Mouse (Mus musculus): Measurements from ENCODE around the gene Zbtb48. TPM values are rescaled to one million over a fixed set of nuclear protein-coding genes. Genes with fewer than 3 reads are reported as not detected.
A peak's percentile ranks its signal among the peaks of the same experiment; 100 is the strongest.

The Zbtb48 gene
- polyA plus RNA-seq, 1 experiment from 2014 or later, result 25.3 TPM

- Histone ChIP-seq H3K27me3 (no peaks in the 10 kb centered on the region), H3K9me3 (no peaks in the 10 kb centered on the region), H3K4me1 (peaks cover 23% of the 10 kb centered on the region), H3K36me3 (peaks cover 15% of the 10 kb centered on the region), H3K9ac (peak overlapping the region; percentile 73), H3K4me3 (peak overlapping the region; percentile 100), H3K27ac (peak overlapping the region; percentile 72), H3K4me2 (replicated peaks) (peak overlapping the region; percentile 58)
- no peak for ATAC-seq (ENCODE audit: insufficient number of reproducible peaks, insufficient read depth, low FRiP score, low TSS enrichment)
- 5% methylated on average over 13 of the region's 13 CpGs for WGBS
These were observed 30.6 kb downstream of the Zbtb48 start for GRCm38 (mm10) chr4:151996951-151997222.

DNA sequence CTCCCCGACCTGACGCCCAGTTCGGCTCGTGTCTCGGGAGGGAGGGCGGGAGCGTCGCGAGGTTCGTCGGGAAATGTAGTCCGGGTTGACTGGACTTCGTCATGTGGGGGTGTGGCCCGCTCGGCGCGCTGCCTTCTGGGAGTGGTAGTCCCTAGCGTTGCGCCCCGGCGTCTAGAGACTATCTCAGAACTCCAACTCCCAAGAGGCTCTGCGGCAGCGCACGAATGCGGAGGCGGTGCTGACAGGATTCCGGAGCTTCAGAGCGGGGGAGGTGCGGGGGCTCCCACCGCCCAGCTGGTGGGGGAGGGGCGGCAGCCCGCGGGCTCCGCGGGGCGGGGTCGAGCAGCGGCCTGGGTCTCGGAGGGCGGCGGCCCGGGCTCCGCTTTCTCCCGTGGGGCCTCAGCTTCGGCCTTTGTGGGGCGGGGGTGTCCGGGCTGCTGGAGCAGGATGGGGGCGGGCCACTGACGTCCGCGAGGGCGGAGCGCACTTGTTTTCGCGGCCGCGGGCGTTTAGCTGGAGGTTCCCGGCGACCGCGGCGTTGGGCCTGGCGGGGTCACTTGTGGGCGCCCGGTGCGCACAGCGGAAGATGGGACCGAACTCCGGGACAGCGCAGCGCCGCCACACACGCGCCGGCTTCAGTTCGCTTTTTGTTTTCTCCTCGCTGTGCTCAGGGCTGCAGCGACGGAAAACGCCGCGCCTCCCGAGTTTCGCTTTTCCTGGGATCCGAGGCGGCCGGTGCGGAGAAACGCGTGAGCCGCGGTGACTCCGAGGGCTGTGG, 31.1 kb downstream of the Zbtb48 start, which contains the start of gene Phf13:
Gene Phf13, minus strand, starts transcription at position 86 of the 778 bp plus-strand sequence.
- H3K9ac ChIP-seq, result peak within 1 kb of the TSS; percentile 99
- H3K36me3 ChIP-seq, result peaks cover 20% of the 10 kb centered on the region
- WGBS, result under 1% methylated on average over 93 of the region's 94 CpGs
- H3K4me3 ChIP-seq, result peak within 1 kb of the TSS; percentile 100
- H3K4me1 ChIP-seq, result peaks cover 23% of the 10 kb centered on the region
- peak; percentile 92 for ATAC-seq (ENCODE audit: insufficient number of reproducible peaks, insufficient read depth, low FRiP score, low TSS enrichment)
- no peaks in the 10 kb centered on the region for H3K27me3 ChIP-seq
- H3K9me3 ChIP-seq, result no peaks in the 10 kb centered on the region
- H3K27ac ChIP-seq, result peak within 1 kb of the TSS; percentile 88
- H3K4me2 ChIP-seq (replicated peaks), result peak within 1 kb of the TSS; percentile 77

GRCm38 (mm10) chr4:151995371-151996172, 31.9 kb downstream of the Zbtb48 start:
- H3K27ac ChIP-seq, result peak overlapping the region; percentile 88
- peaks cover 28% of the 10 kb centered on the region for H3K36me3 ChIP-seq
- peak overlapping the region; percentile 77 for H3K4me2 ChIP-seq (replicated peaks)
- H3K4me1 ChIP-seq, result peaks cover 23% of the 10 kb centered on the region
- no peaks in the 10 kb centered on the region for H3K9me3 ChIP-seq
- peak overlapping the region; percentile 99 for H3K9ac ChIP-seq
- H3K27me3 ChIP-seq, result no peaks in the 10 kb centered on the region
- peak overlapping the region; percentile 100 for H3K4me3 ChIP-seq
- peak; percentile 69; the same call in 1 of the 2 replicates for ATAC-seq (ENCODE audit: insufficient number of reproducible peaks, insufficient read depth, low FRiP score, low TSS enrichment)
- 2% methylated on average over 72 of the region's 111 CpGs for WGBS

DNA sequence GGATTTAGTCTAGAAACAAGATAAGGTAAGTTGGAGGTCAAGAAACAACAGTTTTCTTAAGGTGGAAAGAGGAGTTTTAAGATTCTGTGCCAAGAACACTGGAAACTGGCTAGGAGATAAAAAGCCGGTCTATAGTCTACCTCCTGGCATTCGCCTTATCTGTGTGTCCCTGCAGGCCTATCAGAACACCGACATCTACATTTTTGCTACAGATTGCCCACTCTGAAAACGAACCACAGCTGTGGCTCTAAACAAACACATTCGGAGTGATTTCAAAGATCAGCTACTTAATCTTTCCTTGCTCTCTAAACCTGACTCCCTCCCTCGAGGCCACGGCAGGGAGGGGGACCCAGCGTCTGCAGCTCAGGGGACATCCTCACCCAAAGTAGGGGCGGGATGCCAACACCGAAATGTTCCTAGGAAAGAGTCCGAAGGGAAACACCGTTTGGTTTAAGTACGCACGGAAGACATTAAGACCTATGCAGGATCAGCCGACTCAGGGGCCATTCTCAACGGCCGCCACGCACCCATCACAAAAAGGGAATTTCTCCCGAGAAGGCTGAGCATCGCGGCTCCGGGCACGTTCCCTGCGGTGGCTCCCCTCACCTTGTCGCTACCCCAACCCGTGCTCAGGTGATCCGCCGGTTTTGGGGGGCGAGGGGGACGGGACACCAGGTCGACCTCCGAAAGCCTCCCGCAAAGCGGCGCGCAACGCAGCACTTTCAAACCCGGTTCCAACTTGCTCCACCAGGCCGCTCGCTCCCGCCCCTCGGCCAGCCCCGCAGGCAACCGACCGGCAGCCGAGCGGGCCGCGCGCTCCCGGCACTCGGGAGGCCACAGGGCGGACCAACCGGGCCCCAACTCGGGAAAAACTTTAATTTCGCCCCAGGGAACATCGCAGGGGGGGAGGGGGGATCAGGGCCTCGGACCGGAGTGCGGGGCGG, 33.0 kb downstream of the Zbtb48 start:
- WGBS, result 2% methylated on average over 59 of the region's 61 CpGs
- Histone ChIP-seq H3K27ac (peak overlapping the region; percentile 88), H3K4me3 (peak overlapping the region; percentile 100)

GRCm38 (mm10) chr4:151993035-151993434, 34.4 kb downstream of the Zbtb48 start:
- Histone ChIP-seq H3K9ac (no peak overlapping the region), H3K27me3 (no peaks in the 10 kb centered on the region), H3K4me2 (replicated peaks) (no peak overlapping the region), H3K27ac (no peak overlapping the region), H3K4me3 (peak overlapping the region; percentile 100; the same call in 1 of the 2 replicates), H3K9me3 (no peaks in the 10 kb centered on the region), H3K36me3 (peaks cover 32% of the 10 kb centered on the region), H3K4me1 (peaks cover 32% of the 10 kb centered on the region)
- ATAC-seq (ENCODE audit: insufficient number of reproducible peaks, insufficient read depth, low FRiP score, low TSS enrichment), result no peak
- WGBS, result 83% methylated on average over 6 of the region's 6 CpGs

More for the DNA sequence above, 33.0 kb downstream of the Zbtb48 start:
- H3K36me3 ChIP-seq, result peaks cover 32% of the 10 kb centered on the region
- no peaks in the 10 kb centered on the region for H3K9me3 ChIP-seq
- H3K4me1 ChIP-seq, result peaks cover 25% of the 10 kb centered on the region
- H3K9ac ChIP-seq, result peak overlapping the region; percentile 99
- no peaks in the 10 kb centered on the region for H3K27me3 ChIP-seq
- peak overlapping the region; percentile 77 for H3K4me2 ChIP-seq (replicated peaks)
- no peak for ATAC-seq (ENCODE audit: insufficient number of reproducible peaks, insufficient read depth, low FRiP score, low TSS enrichment)

GRCm38 (mm10) chr4:151992091-151992490, 35.4 kb downstream of the Zbtb48 start:
- WGBS, result 93% methylated on average over 9 of the region's 9 CpGs
- H3K4me3 ChIP-seq, result no peak overlapping the region

GRCm38 (mm10) chr4:151989110-151989488, 38.4 kb downstream of the Zbtb48 start:
- peaks cover 43% of the 10 kb centered on the region for H3K36me3 ChIP-seq
- WGBS, result 32% methylated on average over 6 of the region's 6 CpGs
- ATAC-seq (ENCODE audit: insufficient number of reproducible peaks, insufficient read depth, low FRiP score, low TSS enrichment), result 0 out of 2 replicates have a peak, but pooled peaks have one; percentile 2

More at GRCm38 (mm10) chr4:151992091-151992490, 35.4 kb downstream of the Zbtb48 start:
- Histone ChIP-seq H3K9me3 (no peaks in the 10 kb centered on the region), H3K36me3 (peaks cover 32% of the 10 kb centered on the region), H3K9ac (no peak overlapping the region), H3K27ac (no peak overlapping the region), H3K4me1 (peaks cover 29% of the 10 kb centered on the region), H3K4me2 (replicated peaks) (no peak overlapping the region), H3K27me3 (no peaks in the 10 kb centered on the region)
- ATAC-seq (ENCODE audit: insufficient number of reproducible peaks, insufficient read depth, low FRiP score, low TSS enrichment), result no peak

DNA sequence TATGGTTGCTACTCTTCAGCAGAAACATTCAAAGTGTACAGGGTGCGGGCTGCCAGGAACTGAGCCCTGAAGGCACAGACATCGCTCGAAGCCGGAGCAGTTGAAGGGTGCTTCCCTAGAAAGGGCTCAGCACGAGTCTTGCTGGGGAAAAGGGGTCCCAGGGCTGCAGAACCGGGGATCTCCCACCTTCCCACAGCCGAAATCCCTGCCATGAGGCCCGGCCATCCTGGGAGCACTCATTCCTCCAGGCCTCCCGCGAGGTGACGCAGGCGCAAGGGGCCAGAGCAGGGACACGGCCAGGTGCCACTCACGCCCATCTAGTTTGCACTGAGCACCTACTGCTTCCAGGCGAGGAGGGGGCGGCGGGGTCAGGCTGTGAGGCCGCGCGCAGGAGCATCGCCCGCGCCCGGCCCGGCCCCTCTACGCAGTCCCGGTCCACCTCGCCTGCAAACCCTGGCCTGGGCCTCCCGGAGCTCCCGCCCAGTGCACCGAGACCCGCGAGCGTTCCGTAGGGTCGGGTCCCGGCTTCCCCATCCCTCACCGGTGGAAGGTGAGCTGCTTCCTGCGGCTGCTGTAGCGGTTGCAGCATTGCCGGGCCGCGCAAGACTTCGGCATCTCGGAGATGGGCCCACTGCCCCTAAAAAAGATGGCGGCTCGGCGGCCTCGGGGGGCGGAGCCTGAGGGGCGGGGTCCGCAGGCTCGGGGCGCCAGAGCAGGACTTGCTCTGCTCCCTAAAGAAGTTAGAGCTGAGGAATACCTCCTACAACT, 38.9 kb downstream of the Zbtb48 start, which contains the start of gene Thap3:
Gene Thap3, minus strand, starts transcription at position 656 of the 768 bp plus-strand sequence.
- H3K9me3 ChIP-seq, result no peaks in the 10 kb centered on the region
- peaks cover 45% of the 10 kb centered on the region for H3K36me3 ChIP-seq
- H3K4me2 ChIP-seq (replicated peaks), result peak within 1 kb of the TSS; percentile 79
- H3K4me1 ChIP-seq, result peaks cover 36% of the 10 kb centered on the region
- H3K9ac ChIP-seq, result peak within 1 kb of the TSS; percentile 96
- H3K27ac ChIP-seq, result peak within 1 kb of the TSS; percentile 89
- under 1% methylated on average over 54 of the region's 54 CpGs for WGBS
- H3K27me3 ChIP-seq, result no peaks in the 10 kb centered on the region
- H3K4me3 ChIP-seq, result peak within 1 kb of the TSS; percentile 83
- ATAC-seq (ENCODE audit: insufficient number of reproducible peaks, insufficient read depth, low FRiP score, low TSS enrichment), result peak; percentile 58

More at GRCm38 (mm10) chr4:151989110-151989488, 38.4 kb downstream of the Zbtb48 start:
- H3K27me3 ChIP-seq, result no peaks in the 10 kb centered on the region
- no peaks in the 10 kb centered on the region for H3K9me3 ChIP-seq
- H3K4me2 ChIP-seq (replicated peaks), result peak overlapping the region; percentile 79
- peak overlapping the region; percentile 83 for H3K4me3 ChIP-seq
- H3K4me1 ChIP-seq, result peaks cover 37% of the 10 kb centered on the region
- peak overlapping the region; percentile 89; the same call in 1 of the 2 replicates for H3K27ac ChIP-seq
- H3K9ac ChIP-seq, result peak overlapping the region; percentile 96; the same call in 1 of the 2 replicates

DNA sequence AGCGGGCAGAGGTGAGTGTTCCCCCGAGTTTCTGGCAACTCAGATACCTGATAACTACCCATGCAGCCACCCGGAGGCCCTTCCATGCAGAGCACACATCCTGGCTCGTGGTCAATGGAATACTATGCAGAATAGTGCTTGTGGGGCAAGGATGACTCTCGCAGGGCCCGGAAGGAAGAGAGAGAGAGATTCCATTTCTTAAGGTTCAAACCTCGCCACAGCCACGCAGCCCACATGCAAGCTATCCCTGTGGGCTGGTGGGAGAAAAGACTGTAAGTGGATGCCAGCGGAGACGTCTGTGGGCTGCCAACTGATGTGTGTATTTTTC, 39.5 kb downstream of the Zbtb48 start:
- no peaks in the 10 kb centered on the region for H3K27me3 ChIP-seq
- peak overlapping the region; percentile 79 for H3K4me2 ChIP-seq (replicated peaks)
- WGBS, result 23% methylated on average over 10 of the region's 10 CpGs
- H3K4me3 ChIP-seq, result peak overlapping the region; percentile 83
- H3K4me1 ChIP-seq, result peaks cover 32% of the 10 kb centered on the region
- H3K36me3 ChIP-seq, result peaks cover 44% of the 10 kb centered on the region
- no peak for ATAC-seq (ENCODE audit: insufficient number of reproducible peaks, insufficient read depth, low FRiP score, low TSS enrichment)
- peak overlapping the region; percentile 96 for H3K9ac ChIP-seq
- H3K27ac ChIP-seq, result peak overlapping the region; percentile 89; the same call in 1 of the 2 replicates
- no peaks in the 10 kb centered on the region for H3K9me3 ChIP-seq

DNA sequence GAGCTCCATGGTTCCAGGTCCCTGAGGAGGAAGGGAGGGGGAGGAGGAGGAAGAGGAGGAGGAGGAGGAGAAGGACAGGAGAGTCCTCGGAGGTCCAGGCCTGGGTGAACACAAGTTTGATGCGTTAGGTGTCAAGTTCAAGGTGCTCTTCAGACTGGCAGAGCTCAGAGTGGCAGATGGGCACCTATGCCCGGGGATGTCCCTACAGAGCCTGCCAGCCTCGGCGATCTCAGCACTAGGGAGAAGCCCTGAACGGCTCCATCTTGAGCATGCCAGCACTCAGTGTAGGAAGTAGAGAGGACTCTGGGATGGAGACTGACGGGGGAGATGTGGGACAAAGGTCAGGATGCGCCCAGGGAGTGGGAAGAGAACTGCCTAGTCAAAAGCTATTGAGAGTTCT, 40.8 kb downstream of the Zbtb48 start:
- no peak overlapping the region for H3K4me2 ChIP-seq (replicated peaks)
- H3K4me1 ChIP-seq, result peaks cover 32% of the 10 kb centered on the region
- 73% methylated on average over 8 of the region's 8 CpGs for WGBS
- peaks cover 38% of the 10 kb centered on the region for H3K36me3 ChIP-seq
- 0 out of 2 replicates have a peak overlapping the region, but pooled peaks have one; percentile 24 for H3K9ac ChIP-seq
- no peaks in the 10 kb centered on the region for H3K9me3 ChIP-seq
- no peaks in the 10 kb centered on the region for H3K27me3 ChIP-seq
- H3K27ac ChIP-seq, result no peak overlapping the region
- no peak for ATAC-seq (ENCODE audit: insufficient number of reproducible peaks, insufficient read depth, low FRiP score, low TSS enrichment)
- no peak overlapping the region for H3K4me3 ChIP-seq

All from embryonic facial prominence, embryonic 12.5 days (tissue).